Mouse (Mus musculus) granulocyte monocyte progenitor cell, adult 5-6 weeks (primary cell): Measurements from ENCODE around the gene Vmn1r4. TPM values are rescaled to one million over a fixed set of nuclear protein-coding genes. Genes with fewer than 3 reads are reported as not detected.

Source experiments
- ATAC-seq: replicated peaks from 2 replicates; pipeline ENCODE4 v1.8.0; 2016; ENCODE audit warnings: mild to moderate bottlenecking, moderate TSS enrichment, inconsistent platforms; ENCODE audit not compliant: poor library complexity, severe bottlenecking
- total RNA-seq, 2 experiments: library from RNA; stranded (forward) in 1 of 2; stranded (reverse) in 1 of 2; fragments of 200-712, 200-1000 nt in 1 of 2; fragments of >200 nt in 1 of 2; fragmentation: Nextera tagmentation in 1 of 2; gene quantifications; 2 replicates each; pipeline ENCODE4 v1.2.3; 2014 to 2017

The Vmn1r4 gene
- total RNA-seq (2014; fragmentation: Nextera tagmentation) = 0.92 TPM in 1 of 2 replicates, not detected in the other
- 0.98 and 1.6 TPM in 2 replicates for total RNA-seq (2017)

- peak; percentile 93 for ATAC-seq
These were observed at the start of gene Vmn1r4, which contains the start of gene Nt5c3 for GRCm38 (mm10) chr6:56923726-56924707. Vmn1r4 (plus strand) TSS chr6:56924015. Nt5c3 (minus strand) TSS chr6:56923932.

GRCm38 (mm10) chr6:56876870-56877269, 46.9 kb upstream of the Vmn1r4 start:
- ATAC-seq = no peak

- ATAC-seq = peak; percentile 28
These were observed 45.8 kb upstream of the Vmn1r4 start for GRCm38 (mm10) chr6:56877985-56878384.

- ATAC-seq = peak; percentile 55
These were observed 44.4 kb upstream of the Vmn1r4 start for GRCm38 (mm10) chr6:56879352-56879955.

GRCm38 (mm10) chr6:56888561-56888960, 35.3 kb upstream of the Vmn1r4 start:
- no peak for ATAC-seq

- peak; percentile 33; the same call in 1 of the 2 replicates for ATAC-seq
These were observed 33.1 kb upstream of the Vmn1r4 start for GRCm38 (mm10) chr6:56890762-56891161.

GRCm38 (mm10) chr6:56899601-56900000, 24.2 kb upstream of the Vmn1r4 start:
- no peak for ATAC-seq

GRCm38 (mm10) chr6:56901336-56901735, 22.5 kb upstream of the Vmn1r4 start:
- ATAC-seq = no peak

- ATAC-seq = peak; percentile 85
These were observed 21.9 kb upstream of the Vmn1r4 start for GRCm38 (mm10) chr6:56901824-56902386.

GRCm38 (mm10) chr6:56902606-56903520, 21.0 kb upstream of the Vmn1r4 start:
- peak; percentile 35 for ATAC-seq

GRCm38 (mm10) chr6:56903831-56904230, 20.0 kb upstream of the Vmn1r4 start:
- no peak for ATAC-seq

- no peak for ATAC-seq
These were observed 19.5 kb upstream of the Vmn1r4 start for GRCm38 (mm10) chr6:56904330-56904729.

GRCm38 (mm10) chr6:56904982-56905381, 18.8 kb upstream of the Vmn1r4 start:
- ATAC-seq = no peak

GRCm38 (mm10) chr6:56905486-56905885, 18.3 kb upstream of the Vmn1r4 start:
- no peak for ATAC-seq

- ATAC-seq = no peak
These were observed 17.5 kb upstream of the Vmn1r4 start for GRCm38 (mm10) chr6:56906121-56906846.

GRCm38 (mm10) chr6:56907973-56908372, 15.8 kb upstream of the Vmn1r4 start:
- no peak for ATAC-seq

GRCm38 (mm10) chr6:56908397-56908796, 15.4 kb upstream of the Vmn1r4 start:
- peak; percentile 82 for ATAC-seq

- ATAC-seq = peak; percentile 80
These were observed 14.9 kb upstream of the Vmn1r4 start for GRCm38 (mm10) chr6:56908912-56909311.

- ATAC-seq = no peak
These were observed 12.9 kb upstream of the Vmn1r4 start for GRCm38 (mm10) chr6:56910910-56911309.
